Mouse (Mus musculus): ENCODE data around the gene Mael.

Gene Mael

DNA sequence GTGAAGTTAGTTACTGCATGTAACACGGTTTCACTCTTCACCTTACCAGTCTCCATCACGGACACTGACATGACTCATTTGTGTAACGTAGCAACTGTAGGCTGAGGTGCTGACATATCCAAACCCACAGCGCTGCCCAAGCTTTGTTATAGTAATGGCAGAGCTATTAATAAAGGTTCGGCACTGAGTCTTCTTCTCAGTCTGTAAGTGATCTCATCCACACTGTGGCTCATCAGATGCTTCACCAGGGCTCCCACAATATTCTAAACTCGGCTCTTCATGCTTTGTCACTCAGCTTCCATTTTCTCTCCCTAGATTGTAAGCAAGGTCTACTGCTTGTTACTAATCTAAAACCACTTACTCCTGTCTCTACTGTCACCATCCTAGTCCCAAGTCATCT is 29.2 kb downstream of the Mael start:
- no peak for DNase-seq (ENCODE audit: low spot score in 2 of 2)

GRCm38 (mm10) chr1:166205159-166205558 is 33.4 kb downstream of the Mael start:
- DNase-seq (ENCODE audit: low spot score in 2 of 2), result no peak

GRCm38 (mm10) chr1:166204171-166204570 is 34.4 kb downstream of the Mael start:
- no peak for DNase-seq (ENCODE audit: low spot score in 2 of 2)

GRCm38 (mm10) chr1:166189821-166190220 is 48.7 kb downstream of the Mael start:
- no peak for DNase-seq (ENCODE audit: low spot score in 2 of 2)

DNA sequence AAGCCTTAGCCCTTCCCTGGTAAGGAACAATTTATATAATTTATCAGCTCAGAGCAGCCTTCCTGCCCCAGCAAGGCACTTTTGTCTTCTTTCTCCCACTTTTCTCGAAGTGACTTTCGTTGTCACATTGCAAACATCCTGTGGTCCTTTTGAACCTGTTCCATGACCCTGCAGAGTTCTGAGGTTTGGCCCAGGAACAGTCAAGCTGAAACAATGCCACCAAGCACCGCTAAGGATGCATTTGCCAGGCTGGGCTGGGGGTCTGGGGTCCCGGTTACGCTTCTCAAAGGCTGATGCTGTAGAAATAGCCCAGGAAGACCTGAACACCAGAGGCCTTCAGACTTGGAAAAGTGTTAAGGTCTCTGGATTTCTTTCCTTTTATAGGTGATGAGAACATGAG is 53.2 kb downstream of the Mael start:
- DNase-seq (ENCODE audit: low spot score in 2 of 2), result no peak

GRCm38 (mm10) chr1:166184391-166185229 is 53.9 kb downstream of the Mael start:
- DNase-seq (ENCODE audit: low spot score in 2 of 2), result no peak

DNA sequence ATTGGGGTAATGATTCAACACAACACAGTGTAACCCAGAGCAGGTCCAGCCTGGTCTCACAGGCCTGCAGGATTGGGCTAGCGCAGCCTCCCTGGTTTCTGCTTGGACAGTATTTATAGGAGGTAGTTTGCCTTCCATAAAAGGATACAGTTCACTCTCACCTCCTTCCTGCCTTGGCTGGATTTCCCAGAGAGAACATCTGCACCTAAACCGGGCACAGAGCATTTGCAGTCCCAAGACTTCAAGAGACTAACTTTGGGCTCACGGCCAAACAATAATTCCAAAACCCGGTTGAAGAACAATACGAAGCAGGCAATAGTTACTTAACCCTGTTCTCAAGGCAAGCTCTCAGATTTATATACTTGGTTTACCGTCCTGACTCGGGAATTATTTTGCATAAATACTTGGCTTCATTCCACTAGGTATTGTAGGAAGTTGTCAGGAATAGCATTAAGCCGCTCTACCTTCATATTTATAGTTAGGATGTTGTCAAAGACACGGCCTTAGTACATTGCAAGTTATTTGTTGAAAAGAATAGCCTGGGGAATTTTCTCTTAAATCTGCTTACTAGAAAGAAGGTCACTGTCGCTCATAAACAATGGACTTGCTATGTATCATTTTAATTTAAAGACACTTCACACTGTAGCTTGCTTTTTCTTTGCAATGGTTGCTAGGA is 55.5 kb downstream of the Mael start:
- DNase-seq (ENCODE audit: low spot score in 2 of 2), result peak in 1 of 2 experiments; percentile 48

DNA sequence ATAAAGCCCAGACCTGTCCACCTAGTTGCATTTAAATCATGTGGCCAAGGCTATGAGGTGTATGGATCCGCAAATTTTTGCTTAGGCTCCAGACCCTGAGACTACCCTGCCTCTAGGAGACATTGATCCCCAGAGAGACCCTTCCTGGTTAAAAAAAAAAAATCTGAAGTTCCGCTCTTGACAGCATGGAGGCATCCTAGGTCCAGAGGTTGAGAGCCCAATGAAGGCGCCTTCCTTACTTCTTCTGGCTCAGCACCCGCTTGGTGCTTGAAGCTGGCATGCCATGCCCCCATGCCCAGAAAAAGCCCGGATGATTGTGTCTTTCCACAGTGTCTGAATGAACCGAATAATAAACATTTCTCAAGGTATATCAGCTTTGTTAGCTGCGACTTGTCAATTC is 57.0 kb downstream of the Mael start:
- no peak for DNase-seq (ENCODE audit: low spot score in 2 of 2)

GRCm38 (mm10) chr1:166173621-166174020 is 64.9 kb downstream of the Mael start:
- DNase-seq (ENCODE audit: low spot score in 2 of 2), result no peak

- no peak for DNase-seq (ENCODE audit: low spot score in 2 of 2)
These were observed 65.6 kb downstream of the Mael start for GRCm38 (mm10) chr1:166172992-166173391.

DNA sequence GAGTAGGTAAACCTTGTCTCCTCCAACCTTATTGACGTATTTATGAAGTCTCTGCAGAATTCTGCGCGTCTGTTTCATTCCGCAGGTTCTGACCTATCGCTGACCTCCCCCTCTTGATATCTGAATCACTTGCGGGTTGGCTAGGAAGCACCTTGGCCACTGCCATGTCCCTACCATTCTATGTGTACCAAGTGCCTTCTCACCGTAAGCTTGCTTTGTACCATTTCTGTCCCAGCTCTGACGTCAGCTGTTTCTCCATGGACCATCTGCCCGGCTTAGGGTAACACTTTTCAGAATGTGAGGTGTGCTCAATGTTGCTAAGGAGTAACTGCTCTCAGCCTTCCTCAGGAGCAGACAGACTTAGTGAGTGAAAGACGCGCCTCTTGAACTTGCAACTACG is 67.7 kb downstream of the Mael start:
- no peak for DNase-seq (ENCODE audit: low spot score in 2 of 2)

- DNase-seq (ENCODE audit: low spot score in 2 of 2), result no peak
These were observed 68.8 kb downstream of the Mael start for GRCm38 (mm10) chr1:166169713-166170112.

DNA sequence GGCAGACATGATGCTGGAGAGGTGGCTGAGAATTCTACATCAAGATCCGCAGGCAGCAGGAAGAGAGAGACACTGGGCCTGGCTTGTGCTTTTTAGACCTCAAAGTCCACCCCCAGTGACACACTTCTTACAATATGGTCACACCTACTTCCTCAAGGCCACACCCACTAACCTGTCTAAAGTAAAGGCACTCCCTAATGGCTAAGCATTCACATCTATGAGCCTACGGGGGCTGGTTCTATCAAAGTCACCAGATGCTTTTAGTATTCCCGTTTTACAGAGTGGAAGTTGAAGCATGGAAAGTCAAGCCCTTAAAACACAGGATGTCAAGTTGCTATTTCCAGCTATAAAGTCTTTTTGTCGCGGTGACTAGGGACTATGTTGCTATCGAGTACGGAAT is 70.5 kb downstream of the Mael start:
- DNase-seq (ENCODE audit: low spot score in 2 of 2), result no peak

DNA sequence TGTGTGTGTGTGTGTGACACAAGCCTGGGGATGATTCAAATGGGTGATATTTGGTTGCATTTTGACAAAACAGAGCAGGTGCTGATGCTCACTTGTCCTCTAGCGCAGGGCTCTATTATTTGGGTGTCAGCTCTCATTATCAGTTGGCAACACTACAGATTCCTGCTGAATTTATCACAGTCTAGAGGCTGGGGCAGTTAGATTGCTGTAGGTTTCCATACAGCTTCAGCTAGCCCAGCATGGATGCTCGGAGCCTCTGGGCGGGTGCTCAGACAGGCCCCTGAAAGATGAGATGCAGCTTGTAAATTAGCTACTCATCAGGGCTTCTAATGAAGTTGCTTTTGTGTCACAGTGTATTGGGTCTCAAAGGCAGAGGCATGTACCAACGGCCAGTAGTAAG is 71.1 kb downstream of the Mael start:
- DNase-seq (ENCODE audit: low spot score in 2 of 2), result no peak

DNA sequence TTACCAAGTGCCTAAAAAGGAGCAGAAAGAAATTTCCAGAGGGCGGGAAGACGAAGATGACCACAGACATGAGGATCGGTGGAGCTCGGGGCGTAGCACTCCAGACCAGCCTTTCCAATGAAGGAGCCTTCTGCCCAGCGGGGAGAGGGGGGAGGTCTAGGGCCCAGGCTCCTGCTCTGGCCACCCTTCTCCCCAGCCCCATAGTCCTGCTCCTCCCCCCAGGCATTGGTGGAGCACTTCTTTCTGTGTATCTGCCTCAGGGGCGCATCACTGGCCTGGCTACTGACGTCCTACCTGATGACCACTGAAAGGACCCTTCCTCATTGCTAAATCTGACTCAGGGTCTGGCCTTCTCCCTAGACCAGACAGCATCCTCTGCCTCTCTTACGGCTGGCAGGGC is 73.4 kb downstream of the Mael start:
- no peak for DNase-seq (ENCODE audit: low spot score in 2 of 2)

DNA sequence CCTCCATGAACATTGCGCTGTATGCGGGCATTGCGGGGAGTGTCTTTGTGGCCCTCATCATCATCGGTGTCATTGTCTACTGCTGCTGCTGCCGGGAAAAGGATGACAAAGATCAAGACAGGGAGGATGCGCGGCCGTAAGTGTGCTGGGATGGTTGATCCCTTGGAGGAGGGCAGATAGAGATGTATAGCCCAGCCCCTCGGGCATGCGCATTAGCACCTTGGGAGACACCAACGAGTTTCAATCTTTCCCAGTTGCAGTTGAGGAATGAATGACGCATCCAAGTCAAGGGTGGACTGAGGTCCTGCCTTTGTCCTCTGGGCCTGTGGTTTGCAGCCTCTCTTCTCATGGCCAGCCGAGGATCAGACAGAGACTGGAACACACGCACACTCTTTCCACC is 74.0 kb downstream of the Mael start:
- no peak for DNase-seq (ENCODE audit: low spot score in 2 of 2)

DNA sequence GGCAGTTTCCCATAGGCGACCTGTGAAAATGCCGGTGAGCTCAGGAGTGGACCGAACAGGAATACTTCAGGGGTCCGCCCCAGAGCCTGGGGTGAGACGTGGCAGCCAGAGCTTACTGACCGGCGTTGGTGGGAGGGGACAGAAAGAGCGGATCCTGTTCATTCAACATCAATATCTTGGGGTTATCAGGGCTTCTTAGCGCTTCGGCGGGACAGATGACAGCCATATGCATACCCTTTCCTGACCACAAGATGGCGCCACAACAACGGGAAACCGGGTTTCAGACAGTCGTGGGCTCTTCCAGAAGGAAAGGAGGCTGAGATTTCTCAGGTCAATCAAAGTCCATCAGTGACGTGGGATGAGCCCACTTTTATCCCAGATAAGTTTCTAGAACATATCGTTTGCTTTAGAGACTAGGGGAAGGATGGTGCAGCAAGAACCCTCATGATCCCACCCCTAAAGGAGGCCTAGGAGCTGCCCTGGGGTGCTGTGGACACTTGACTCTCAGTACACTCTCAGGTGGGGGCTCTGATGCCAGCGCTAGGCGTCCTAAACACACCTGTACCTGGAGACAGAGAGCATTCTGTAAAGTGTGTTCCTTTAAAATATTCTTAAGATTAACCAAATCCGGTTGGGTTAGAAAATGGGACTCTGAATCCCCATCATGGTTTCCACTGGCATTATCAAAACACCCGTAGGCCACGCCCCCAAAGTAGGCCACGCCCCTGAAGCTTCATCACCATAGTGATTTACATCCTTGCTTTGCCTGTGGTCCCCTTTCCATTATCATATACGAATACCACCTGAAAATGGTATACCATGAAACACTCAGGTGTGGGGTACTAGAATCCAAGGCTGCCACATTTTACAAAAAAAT is 77.7 kb downstream of the Mael start:
- DNase-seq (ENCODE audit: low spot score in 2 of 2), result peak; percentile 68 to 86

DNA sequence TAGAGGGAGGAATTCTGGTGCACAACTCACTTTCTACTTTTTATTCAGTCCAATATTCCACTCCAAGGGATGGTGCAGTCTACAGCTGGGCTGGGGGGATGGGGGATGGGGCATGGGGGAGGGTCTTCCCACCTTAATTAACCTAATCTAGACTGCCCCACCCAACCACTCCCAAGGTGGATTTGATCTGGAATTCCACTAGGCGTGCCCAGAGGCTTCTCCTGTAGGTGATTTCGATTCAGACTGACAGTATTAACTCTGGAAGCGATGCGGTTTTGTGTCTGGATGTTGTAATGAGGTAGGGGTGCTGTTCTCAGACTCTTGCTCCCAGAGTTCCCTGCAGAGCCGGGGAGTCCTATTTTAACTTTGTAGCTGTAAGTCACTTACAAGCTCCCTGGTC is 78.4 kb downstream of the Mael start:
- DNase-seq (ENCODE audit: low spot score in 2 of 2), result no peak

DNA sequence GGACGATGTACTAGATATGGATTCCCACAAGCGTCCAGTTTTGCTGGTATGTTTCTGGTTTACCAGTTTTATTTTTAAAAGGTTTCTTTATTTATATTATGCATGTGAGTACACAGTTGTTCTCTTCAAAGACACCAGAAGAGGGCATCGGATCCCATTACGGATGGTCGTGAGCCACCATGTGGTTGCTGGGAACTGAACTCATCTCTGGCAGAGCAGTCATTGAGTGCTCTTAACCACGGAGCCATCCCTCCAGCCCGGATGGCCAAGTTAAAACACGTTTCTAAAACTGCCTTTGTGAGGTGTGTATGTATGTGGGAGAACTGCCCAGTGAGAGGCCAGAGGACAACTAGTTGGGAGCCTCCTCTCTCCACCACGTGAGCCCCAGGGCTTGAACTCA is 79.9 kb downstream of the Mael start:
- DNase-seq (ENCODE audit: low spot score in 2 of 2), result no peak

DNA sequence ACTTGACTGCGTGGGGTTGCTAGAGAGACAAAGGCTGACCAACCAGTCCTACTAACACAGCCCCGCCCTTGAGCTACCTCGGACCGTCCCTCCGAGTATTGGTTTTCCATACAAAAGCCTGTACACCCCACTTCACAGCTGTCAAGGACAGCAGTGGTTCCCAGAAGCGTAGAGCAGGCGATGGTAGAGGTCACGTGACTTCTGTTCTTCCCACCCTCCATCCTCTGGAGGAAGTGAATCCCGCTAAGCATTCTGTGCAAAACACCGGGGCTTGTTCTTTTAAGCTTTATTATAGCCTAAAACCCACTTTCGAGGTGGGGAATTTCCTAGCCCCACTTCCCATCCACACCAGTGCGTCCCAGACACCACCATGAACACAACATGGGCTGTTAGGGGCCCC is 80.8 kb downstream of the Mael start:
- DNase-seq (ENCODE audit: low spot score in 2 of 2), result no peak

- DNase-seq (ENCODE audit: low spot score in 2 of 2), result no peak
These were observed 83.4 kb downstream of the Mael start for GRCm38 (mm10) chr1:166155113-166155494.

All from right cerebral cortex, postnatal 10 days (tissue).